Mouse (Mus musculus) brain, embryonic 14.5 days (tissue): Measurements from ENCODE around the gene Gm21969.

ENCODE experiments used
- CTCF ChIP-seq: fragments of 200-500 bp; IDR thresholded peaks from 2 replicates; pipeline ENCODE4 v1.5.1; 2012; ENCODE audit warnings: inconsistent platforms, mild to moderate bottlenecking, moderate library complexity, borderline replicate concordance; ENCODE audit not compliant: insufficient read depth, insufficient read length; ENCODE audit errors: extremely low read depth
- POLR2A ChIP-seq: fragments of 200-500 bp; IDR thresholded peaks from 2 replicates; pipeline ENCODE4 v1.6.1; 2012; ENCODE audit warnings: mild to moderate bottlenecking, inconsistent platforms, borderline replicate concordance; ENCODE audit not compliant: poor library complexity, insufficient read depth, insufficient read length, severe bottlenecking; ENCODE audit errors: extremely low read depth

DNA sequence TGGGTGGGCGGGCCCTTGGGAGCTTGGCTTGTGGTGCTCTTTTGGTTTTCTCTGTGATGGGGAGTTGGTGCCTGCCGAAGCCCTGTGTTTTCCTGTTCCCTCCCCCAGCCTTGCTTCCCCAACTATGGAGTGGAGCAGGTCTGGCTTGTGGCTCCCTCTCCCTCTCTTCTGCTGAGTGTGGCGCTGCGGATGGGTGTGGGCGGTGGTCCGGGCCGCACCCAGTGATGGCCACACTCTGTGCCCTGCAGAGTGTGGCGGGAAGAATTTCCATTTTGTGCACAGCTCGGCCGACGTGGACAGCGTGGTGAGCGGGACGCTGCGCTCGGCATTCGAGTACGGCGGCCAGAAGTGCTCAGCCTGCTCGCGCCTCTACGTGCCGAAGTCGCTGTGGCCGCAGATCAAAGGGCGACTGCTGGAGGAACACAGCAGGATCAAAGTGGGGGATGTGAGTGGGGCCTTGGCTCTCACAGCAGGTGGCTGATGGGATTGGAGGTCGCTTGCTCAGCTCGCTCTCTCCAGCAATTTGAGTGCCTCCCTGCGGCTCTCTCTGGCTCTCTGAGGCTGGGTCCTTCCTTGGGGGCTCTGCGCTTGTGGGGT is 38.9 kb downstream of the Gm21969 start:
- TF ChIP-seq CTCF = no peak
- no peak for TF ChIP-seq POLR2A
